In the genomic region with DNA sequence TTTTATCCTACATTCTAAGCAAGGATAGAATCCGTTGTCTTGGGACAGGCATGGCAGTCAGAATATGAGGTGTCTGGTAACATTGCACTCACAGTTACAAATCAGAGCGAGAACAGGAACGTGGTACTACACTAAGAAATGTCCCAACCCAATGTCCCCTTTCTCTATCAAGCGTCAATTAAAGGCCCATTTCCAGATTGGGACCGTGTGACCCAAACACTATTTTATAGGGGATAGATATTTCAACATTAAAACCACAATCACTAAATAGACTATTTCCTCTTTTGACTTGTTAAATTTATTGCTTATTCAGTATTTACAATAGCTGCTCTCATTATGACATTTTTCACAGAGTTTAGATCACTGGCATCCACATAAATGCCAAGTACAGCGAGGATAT, we compare ENCODE assay signal across 22 mouse cellular contexts.
"Had no signal": no experiment of that assay in that cellular context is flagged by ENCODE, and none has a peak within 500 bp of the region (broad histone marks: within the 10 kb centered on the region; RNA-seq: fewer than 3 reads in every experiment).

No protein-coding gene starts in this region.

- H3K9ac ChIP-seq: heart, embryonic 12.5 days; hindbrain, embryonic 12.5 days; hindbrain, embryonic 14.5 days; intestine, embryonic 15.5 days; kidney, embryonic 15.5 days; limb, embryonic 13.5 days; limb, embryonic 15.5 days; liver, embryonic 12.5 days; liver, embryonic 14.5 days had no signal

- DNase-seq: gastrocnemius, postnatal 10 days; gastrocnemius, postnatal 36 days; heart, postnatal 4 days; kidney, adult 11 months; kidney, adult 9 months; kidney, postnatal 36 days; layer of hippocampus, adult 9-11 months; layer of hippocampus, postnatal 36 days; left cerebral cortex, postnatal 4 days had no signal

- H3K27me3 ChIP-seq: heart, embryonic 12.5 days; hindbrain, embryonic 12.5 days; intestine, embryonic 15.5 days; kidney, embryonic 15.5 days; limb, embryonic 13.5 days; limb, embryonic 15.5 days; liver, embryonic 12.5 days had no signal

- H3K4me2 ChIP-seq: heart, embryonic 12.5 days; hindbrain, embryonic 12.5 days; hindbrain, embryonic 14.5 days; intestine, embryonic 15.5 days; kidney, embryonic 15.5 days; limb, embryonic 13.5 days; limb, embryonic 15.5 days; liver, embryonic 12.5 days had no signal

- H3K36me3 ChIP-seq: heart, embryonic 12.5 days; hindbrain, embryonic 10.5 days; hindbrain, embryonic 12.5 days; intestine, embryonic 15.5 days; kidney, embryonic 15.5 days; limb, embryonic 13.5 days; limb, embryonic 15.5 days; liver, embryonic 12.5 days had no signal

- H3K4me3 ChIP-seq: heart, embryonic 12.5 days; hindbrain, embryonic 10.5 days; hindbrain, embryonic 12.5 days; intestine, embryonic 15.5 days; kidney, embryonic 15.5 days; limb, embryonic 13.5 days; limb, embryonic 15.5 days; liver, embryonic 12.5 days had no signal

- H3K9me3 ChIP-seq: heart, embryonic 12.5 days; hindbrain, embryonic 10.5 days; hindbrain, embryonic 12.5 days; intestine, embryonic 15.5 days; kidney, embryonic 15.5 days; limb, embryonic 13.5 days; limb, embryonic 15.5 days; liver, embryonic 12.5 days had no signal

- ATAC-seq: hindbrain, embryonic 16.5 days; inflammation-experienced regulatory T-cells, adult 6 months; intestine, embryonic 15.5 days; liver, embryonic 12.5 days had no signal

- H3K27ac ChIP-seq: hindbrain, embryonic 10.5 days; hindbrain, embryonic 12.5 days; hindbrain, embryonic 14.5 days; intestine, embryonic 15.5 days; kidney, embryonic 15.5 days; kidney, postnatal 0 days; limb, embryonic 13.5 days; limb, embryonic 15.5 days; liver, embryonic 12.5 days; liver, embryonic 14.5 days had no signal

- H3K4me1 ChIP-seq: heart, embryonic 12.5 days; hindbrain, embryonic 10.5 days; hindbrain, embryonic 12.5 days; intestine, embryonic 15.5 days; kidney, embryonic 15.5 days; limb, embryonic 13.5 days; limb, embryonic 15.5 days; liver, embryonic 12.5 days had no signal
